Mouse (Mus musculus): ENCODE measurements around the gene Zg16. TPM values are rescaled to one million over a fixed set of nuclear protein-coding genes. Genes with fewer than 3 reads are reported as not detected.
A peak's percentile ranks its signal among the peaks of the same experiment; 100 is the strongest.

Zg16 gene
- polyA plus RNA-seq, 1 experiment from 2014 or later, result not detected

DNA sequence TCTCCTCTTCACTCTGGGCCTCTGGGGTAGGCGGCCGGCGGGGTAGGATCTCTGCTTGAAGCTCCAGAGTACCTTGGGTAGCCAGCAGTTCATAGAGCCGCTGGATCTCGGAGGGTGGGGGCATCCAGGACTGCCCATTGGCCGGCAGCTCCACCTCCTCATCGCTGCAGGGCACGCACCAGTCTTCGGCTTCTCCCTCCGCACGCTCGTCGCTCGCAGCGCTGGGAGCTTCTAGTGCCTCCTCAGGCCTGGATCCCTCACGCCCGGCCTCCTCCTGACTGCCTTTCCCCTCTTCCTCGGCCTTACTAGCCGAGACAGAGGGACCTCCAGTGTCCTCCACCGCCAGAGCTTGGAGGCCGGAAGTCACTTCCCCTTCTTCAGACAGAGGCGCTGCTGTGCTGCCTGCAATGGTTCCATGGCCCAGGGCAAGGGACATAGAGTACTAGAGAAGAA lies 70.6 kb downstream of the Zg16 start:
- Histone ChIP-seq H3K9ac (peak overlapping the region; percentile 81), H3K4me2 (peak overlapping the region; percentile 92), H3K27ac (peak overlapping the region; percentile 96), H3K36me3 (peaks cover 30% of the 10 kb centered on the region), H3K9me3 (replicated peaks) (no peaks in the 10 kb centered on the region), H3K4me3 (replicated peaks) (peak overlapping the region; percentile 69), H3K27me3 (no peaks in the 10 kb centered on the region), H3K4me1 (peaks cover 74% of the 10 kb centered on the region)
- peak; percentile 38 for ATAC-seq (replicated peaks; ENCODE audit: low FRiP score)
- WGBS, result under 1% methylated on average over 22 of the region's 22 CpGs

DNA sequence TGATC lies 70.8 kb downstream of the Zg16 start, which contains the start of gene Pagr1b:
Gene Pagr1b (minus strand): TSS at position 4 of the 5 bp plus-strand sequence.
- peaks cover 71% of the 10 kb centered on the region for H3K4me1 ChIP-seq
- H3K9ac ChIP-seq, result peak within 1 kb of the TSS; percentile 81
- no peaks in the 10 kb centered on the region for H3K9me3 ChIP-seq (replicated peaks)
- H3K4me2 ChIP-seq, result peak within 1 kb of the TSS; percentile 92
- peaks cover 29% of the 10 kb centered on the region for H3K36me3 ChIP-seq
- no peaks in the 10 kb centered on the region for H3K27me3 ChIP-seq
- H3K27ac ChIP-seq, result peak within 1 kb of the TSS; percentile 96
- H3K4me3 ChIP-seq (replicated peaks), result peak within 1 kb of the TSS; percentile 69
- ATAC-seq (replicated peaks; ENCODE audit: low FRiP score), result no peak

DNA sequence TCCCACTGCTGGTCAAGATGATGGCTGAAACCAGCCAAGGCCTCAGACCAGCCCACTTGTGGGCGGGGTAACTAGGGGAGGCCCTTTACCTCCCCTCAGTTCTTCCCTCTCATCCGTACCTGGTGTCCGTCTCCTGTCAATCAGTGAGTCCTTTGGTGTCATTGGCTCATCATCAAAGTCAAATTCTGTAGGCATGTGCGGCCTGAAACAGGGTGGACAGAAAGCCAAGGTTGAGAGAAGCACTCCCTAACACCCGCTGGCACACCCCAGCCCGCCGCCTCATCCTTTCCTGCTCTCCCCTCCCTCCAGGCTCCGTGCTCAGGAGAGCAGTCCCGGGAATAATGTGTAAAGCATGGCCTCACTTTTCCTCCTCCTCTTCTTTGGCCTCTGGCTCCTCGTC lies 71.0 kb downstream of the Zg16 start:
- Histone ChIP-seq H3K9ac (peak overlapping the region; percentile 81), H3K36me3 (peaks cover 29% of the 10 kb centered on the region), H3K4me3 (replicated peaks) (peak overlapping the region; percentile 69), H3K9me3 (replicated peaks) (no peaks in the 10 kb centered on the region), H3K4me1 (peaks cover 69% of the 10 kb centered on the region), H3K27me3 (no peaks in the 10 kb centered on the region), H3K4me2 (peak overlapping the region; percentile 92), H3K27ac (peak overlapping the region; percentile 96)
- ATAC-seq (replicated peaks; ENCODE audit: low FRiP score), result peak; percentile 42
- under 1% methylated on average over 10 of the region's 10 CpGs for WGBS

DNA sequence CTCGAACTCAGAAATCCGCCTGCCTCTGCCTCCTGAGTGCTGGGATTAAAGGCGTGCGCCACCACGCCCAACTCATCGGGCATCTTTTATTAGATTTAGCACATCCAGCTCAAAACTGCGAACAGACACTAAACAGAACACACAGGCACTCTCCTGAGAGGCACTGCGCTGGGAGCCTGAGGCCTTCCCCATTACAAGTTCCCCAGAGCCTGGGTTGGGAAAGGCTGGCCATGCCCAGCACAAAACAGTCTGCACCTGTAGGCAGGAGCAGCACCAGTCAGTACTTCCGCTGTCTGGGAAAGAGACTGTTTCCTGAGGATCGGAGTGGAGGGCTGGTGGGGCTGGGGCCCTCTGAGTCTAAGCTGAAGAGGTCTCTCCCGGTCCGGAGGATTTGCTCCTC lies 72.1 kb downstream of the Zg16 start:
- peak overlapping the region; percentile 54; the same call in 1 of the 2 replicates for H3K4me3 ChIP-seq (replicated peaks)
- no peaks in the 10 kb centered on the region for H3K9me3 ChIP-seq (replicated peaks)

DNA sequence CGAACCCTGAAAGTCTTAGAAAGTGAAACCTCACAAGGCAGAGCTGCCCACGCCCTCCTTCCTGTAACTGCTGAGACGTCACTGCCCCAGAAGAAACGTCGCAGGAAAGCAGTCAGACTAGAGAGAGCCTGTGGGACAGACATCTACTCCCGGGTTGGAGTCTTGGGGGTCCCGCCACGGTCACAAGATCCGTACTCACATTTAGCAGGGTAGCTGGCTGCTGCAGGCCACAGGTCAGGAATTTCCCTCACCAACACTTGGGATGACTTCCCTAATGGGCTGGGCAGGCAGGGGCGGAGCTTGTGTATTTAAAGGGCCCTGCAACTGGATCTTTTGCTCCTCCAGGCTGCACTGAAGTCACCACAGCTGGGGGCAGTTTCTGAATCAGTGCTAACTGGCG lies 72.8 kb downstream of the Zg16 start, which contains the start of gene Mvp:
Gene Mvp (minus strand): TSS at position 302 of the 400 bp plus-strand sequence.
- no peak for ATAC-seq (replicated peaks; ENCODE audit: low FRiP score)
- WGBS, result 22% methylated on average over 11 of the region's 11 CpGs

More for the DNA sequence above, 72.1 kb downstream of the Zg16 start:
- H3K27me3 ChIP-seq, result no peaks in the 10 kb centered on the region
- peaks cover 29% of the 10 kb centered on the region for H3K36me3 ChIP-seq
- H3K27ac ChIP-seq, result peak overlapping the region; percentile 96; the same call in 1 of the 2 replicates
- no peak for ATAC-seq (replicated peaks; ENCODE audit: low FRiP score)
- WGBS, result 91% methylated on average over 12 of the region's 12 CpGs
- H3K4me2 ChIP-seq, result peak overlapping the region; percentile 92
- peaks cover 59% of the 10 kb centered on the region for H3K4me1 ChIP-seq
- peak overlapping the region; percentile 39; the same call in 1 of the 2 replicates for H3K9ac ChIP-seq

DNA sequence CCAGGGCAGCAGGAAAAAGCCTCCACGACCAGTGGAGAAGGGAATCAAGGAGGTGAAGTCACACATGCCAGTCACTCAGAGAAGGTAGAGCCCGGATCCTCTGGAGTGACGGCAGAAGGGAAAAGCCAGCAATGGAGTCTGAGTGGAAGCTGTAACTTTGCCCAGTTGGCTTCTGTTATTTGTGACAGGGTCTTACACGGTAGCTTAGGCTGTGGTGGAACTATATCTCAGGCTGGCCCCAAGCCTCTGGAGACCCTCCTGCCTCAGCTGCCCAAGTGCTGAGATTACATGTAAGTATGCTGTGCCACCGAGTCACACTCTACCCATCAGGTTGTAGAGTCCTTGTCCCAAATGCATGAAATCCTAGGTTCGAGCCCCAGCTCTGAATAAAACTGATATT lies 73.7 kb downstream of the Zg16 start:
- H3K9me3 ChIP-seq (replicated peaks), result no peaks in the 10 kb centered on the region
- no peak for ATAC-seq (replicated peaks; ENCODE audit: low FRiP score)
- no peaks in the 10 kb centered on the region for H3K27me3 ChIP-seq
- H3K9ac ChIP-seq, result no peak overlapping the region; the same call in 1 of the 2 replicates
- H3K4me2 ChIP-seq, result peak overlapping the region; percentile 92; the same call in 1 of the 2 replicates
- H3K27ac ChIP-seq, result no peak overlapping the region
- no peak overlapping the region for H3K4me3 ChIP-seq (replicated peaks)
- peaks cover 29% of the 10 kb centered on the region for H3K36me3 ChIP-seq
- WGBS, result 92% methylated on average over 6 of the region's 6 CpGs
- peaks cover 59% of the 10 kb centered on the region for H3K4me1 ChIP-seq

More for the DNA sequence above, 72.8 kb downstream of the Zg16 start, which contains the start of gene Mvp:
- Histone ChIP-seq H3K4me2 (peak within 1 kb of the TSS; percentile 92), H3K9me3 (replicated peaks) (no peaks in the 10 kb centered on the region), H3K27ac (peak within 1 kb of the TSS; percentile 96), H3K27me3 (no peaks in the 10 kb centered on the region), H3K36me3 (peaks cover 29% of the 10 kb centered on the region), H3K9ac (peak within 1 kb of the TSS; percentile 48), H3K4me3 (replicated peaks) (peak within 1 kb of the TSS; percentile 54), H3K4me1 (peaks cover 59% of the 10 kb centered on the region)

DNA sequence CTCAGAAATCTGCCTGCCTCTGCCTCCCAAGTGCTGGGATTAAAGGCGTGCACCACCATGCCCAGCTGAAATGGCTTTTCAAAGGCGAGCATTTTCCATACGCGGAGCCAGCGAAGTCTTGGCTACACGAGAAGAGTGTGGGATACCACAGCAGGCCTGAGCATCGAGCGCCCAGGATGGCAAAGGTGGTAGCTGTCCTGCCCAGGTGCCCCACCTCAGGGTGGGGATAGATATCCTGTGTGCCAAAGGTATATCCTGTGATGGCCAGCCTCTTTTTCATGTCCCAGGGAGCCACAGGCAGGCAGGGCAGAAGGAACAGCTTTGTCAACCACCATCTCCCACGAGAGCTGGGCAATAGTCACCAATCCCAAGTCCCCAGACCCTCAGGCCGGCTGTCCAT lies 74.3 kb downstream of the Zg16 start:
- no peak for ATAC-seq (replicated peaks; ENCODE audit: low FRiP score)
- Histone ChIP-seq H3K36me3 (peaks cover 29% of the 10 kb centered on the region), H3K4me1 (peaks cover 57% of the 10 kb centered on the region), H3K9ac (no peak overlapping the region), H3K4me2 (no peak overlapping the region), H3K4me3 (replicated peaks) (no peak overlapping the region), H3K27me3 (no peaks in the 10 kb centered on the region), H3K9me3 (replicated peaks) (no peaks in the 10 kb centered on the region), H3K27ac (no peak overlapping the region)
- 93% methylated on average over 10 of the region's 10 CpGs for WGBS

DNA sequence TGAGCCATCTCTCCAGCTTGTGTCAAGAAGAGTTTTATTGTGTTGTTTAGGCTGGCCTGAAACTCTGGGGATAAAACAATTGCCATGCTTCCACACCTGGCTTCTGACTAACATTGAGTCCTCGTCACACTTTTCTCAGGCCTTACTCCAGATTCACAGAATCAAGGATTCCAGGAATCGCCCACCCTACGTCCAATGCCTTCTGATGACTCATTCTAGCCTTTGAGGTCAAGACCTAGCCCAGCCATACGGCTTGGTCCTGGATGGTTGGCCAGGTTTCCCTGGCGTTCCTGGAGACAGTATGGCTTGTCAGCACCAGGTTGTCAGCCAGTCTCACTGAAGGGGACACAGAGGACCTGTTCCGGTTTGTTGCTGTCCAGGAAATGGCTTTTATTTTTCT lies 74.8 kb downstream of the Zg16 start:
- no peak overlapping the region for H3K4me3 ChIP-seq (replicated peaks)
- H3K27ac ChIP-seq, result no peak overlapping the region
- H3K36me3 ChIP-seq, result peaks cover 29% of the 10 kb centered on the region
- H3K4me2 ChIP-seq, result no peak overlapping the region
- H3K9me3 ChIP-seq (replicated peaks), result no peaks in the 10 kb centered on the region
- no peak for ATAC-seq (replicated peaks; ENCODE audit: low FRiP score)
- no peaks in the 10 kb centered on the region for H3K27me3 ChIP-seq
- peaks cover 53% of the 10 kb centered on the region for H3K4me1 ChIP-seq
- H3K9ac ChIP-seq, result no peak overlapping the region
- 78% methylated on average over 6 of the region's 6 CpGs for WGBS

DNA sequence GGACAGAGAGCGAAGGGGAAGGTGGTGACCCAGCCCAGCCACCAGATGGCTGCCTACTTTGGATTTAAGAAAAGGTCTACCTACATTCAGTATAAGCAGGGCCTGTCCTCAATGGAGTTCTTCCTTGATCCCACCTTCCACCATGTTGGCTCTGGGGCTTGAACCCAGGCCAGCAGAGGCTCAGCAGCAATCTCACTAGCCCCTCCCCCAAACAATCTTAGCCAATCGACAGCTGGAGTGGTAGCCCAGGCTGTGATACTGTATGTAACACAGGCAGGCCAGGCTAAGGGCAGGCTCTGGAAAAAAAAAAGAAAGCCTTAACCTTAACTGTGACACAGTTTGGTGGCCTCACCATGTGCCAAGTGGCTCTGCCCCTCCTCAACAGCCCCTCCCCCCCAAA lies 75.4 kb downstream of the Zg16 start:
- H3K4me2 ChIP-seq, result no peak overlapping the region
- no peak overlapping the region for H3K9ac ChIP-seq
- H3K4me3 ChIP-seq (replicated peaks), result no peak overlapping the region
- 80% methylated on average over 2 of the region's 2 CpGs for WGBS
- no peak for ATAC-seq (replicated peaks; ENCODE audit: low FRiP score)
- peaks cover 29% of the 10 kb centered on the region for H3K36me3 ChIP-seq
- no peaks in the 10 kb centered on the region for H3K9me3 ChIP-seq (replicated peaks)
- H3K4me1 ChIP-seq, result peaks cover 53% of the 10 kb centered on the region
- no peaks in the 10 kb centered on the region for H3K27me3 ChIP-seq
- H3K27ac ChIP-seq, result no peak overlapping the region

DNA sequence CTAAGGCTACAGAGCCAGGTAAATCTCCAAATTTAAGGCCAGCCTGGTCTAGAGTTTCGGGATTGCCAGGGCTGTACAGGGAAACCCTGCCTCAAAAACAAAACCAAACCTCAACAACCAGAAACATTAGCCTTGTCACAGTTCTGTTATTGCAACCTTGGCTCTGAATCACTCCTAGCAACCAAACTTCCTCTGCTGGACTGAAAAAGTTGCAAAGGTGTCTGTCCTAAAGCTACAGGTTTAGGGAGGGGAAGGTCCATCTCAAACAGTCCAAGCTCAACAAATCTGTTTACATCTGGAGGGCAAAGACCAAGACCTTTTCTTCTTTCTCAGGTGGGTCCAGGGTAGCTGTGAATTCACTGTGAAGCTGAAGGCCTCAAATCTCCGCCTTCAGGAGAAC lies 76.1 kb downstream of the Zg16 start:
- Histone ChIP-seq H3K27me3 (no peaks in the 10 kb centered on the region), H3K9ac (no peak overlapping the region), H3K4me3 (replicated peaks) (no peak overlapping the region), H3K4me1 (peaks cover 51% of the 10 kb centered on the region), H3K36me3 (peaks cover 29% of the 10 kb centered on the region), H3K9me3 (replicated peaks) (no peaks in the 10 kb centered on the region), H3K4me2 (no peak overlapping the region), H3K27ac (no peak overlapping the region)
- no peak for ATAC-seq (replicated peaks; ENCODE audit: low FRiP score)
- WGBS, result 85% methylated on average over 2 of the region's 2 CpGs

DNA sequence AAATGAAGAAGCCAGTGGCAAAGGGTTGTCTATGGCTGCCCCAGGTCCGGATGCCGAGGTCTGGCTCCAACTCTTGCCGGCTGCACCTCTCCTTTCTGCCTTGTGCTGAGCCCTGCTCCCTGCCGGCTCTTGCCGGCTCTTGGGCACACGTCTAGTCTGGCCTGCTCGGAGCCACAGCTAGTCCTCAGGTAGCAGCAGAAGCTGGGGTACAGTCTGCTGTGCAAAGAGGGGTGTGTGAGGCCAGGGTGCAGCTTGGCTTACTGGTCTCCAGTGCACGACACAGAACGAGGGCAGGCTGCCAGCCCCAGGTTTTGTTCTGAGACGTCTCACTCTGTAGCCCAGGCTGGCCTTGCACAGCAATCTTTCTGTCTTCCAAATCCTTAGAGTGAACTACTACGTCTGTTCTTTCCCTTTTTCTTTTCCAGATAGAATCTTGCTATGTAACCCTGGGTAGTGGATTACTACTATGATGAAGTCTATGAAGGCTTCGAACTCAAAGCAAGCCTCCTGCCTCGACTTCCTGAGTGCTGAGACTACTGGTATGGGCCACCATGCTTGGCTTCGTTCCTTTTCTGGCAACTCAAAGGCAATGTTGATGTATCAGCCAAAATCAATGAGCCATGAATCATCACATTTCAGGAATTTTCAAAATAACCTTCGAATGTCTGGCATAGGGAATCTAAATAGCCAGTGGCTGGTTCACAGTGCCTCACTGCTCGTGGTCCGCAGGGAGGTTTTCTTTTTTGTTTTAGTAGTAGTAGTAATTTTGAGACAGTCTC lies 77.6 kb downstream of the Zg16 start:
- Histone ChIP-seq H3K4me3 (replicated peaks) (no peak overlapping the region), H3K27me3 (no peaks in the 10 kb centered on the region), H3K27ac (peak overlapping the region; percentile 89), H3K9ac (no peak overlapping the region), H3K4me1 (peaks cover 36% of the 10 kb centered on the region), H3K36me3 (peaks cover 18% of the 10 kb centered on the region), H3K4me2 (no peak overlapping the region), H3K9me3 (replicated peaks) (no peaks in the 10 kb centered on the region)
- ATAC-seq (replicated peaks; ENCODE audit: low FRiP score), result no peak
- WGBS, result 76% methylated on average over 17 of the region's 17 CpGs

DNA sequence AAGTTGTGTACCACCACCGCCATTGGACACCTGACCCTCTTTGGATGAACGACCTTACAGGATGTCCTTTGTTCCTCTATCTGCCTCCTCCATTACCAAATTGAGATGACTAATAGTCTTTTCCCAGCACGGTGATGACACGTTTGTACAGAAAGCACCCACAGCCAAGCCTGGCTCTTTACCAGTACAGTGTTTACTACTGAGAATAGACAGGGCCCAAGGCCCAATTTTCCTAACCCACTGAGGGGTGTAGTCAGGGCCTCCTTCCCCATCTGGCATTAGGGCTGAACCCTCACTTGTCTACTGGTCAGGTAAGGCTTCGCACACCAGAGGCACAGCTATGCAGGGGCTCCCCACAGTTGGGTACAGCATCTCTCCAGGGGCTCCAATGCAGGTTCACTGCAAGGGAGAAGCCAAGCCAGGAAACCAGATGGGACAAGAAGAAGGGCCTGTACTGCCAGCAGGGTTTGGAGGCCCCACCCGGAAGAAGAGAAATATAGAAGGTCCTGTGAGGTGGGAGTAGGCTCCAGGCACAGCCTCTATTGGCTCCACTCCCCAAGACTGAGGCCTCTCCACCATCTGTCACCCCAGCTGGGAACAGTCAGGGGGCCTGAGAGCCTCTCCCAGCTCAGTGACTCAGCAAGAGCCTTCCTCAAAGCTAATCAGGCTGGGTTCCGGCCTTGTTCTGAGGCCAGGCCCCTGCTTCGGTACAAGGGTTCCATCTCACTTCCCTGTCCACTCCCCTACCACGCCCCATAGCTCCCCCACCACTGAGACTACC lies 78.7 kb downstream of the Zg16 start:
- 43% methylated on average over 9 of the region's 9 CpGs for WGBS
- peak overlapping the region; percentile 37; the same call in 1 of the 2 replicates for H3K9ac ChIP-seq
- no peak overlapping the region; the same call in 1 of the 2 replicates for H3K4me2 ChIP-seq

More for the DNA sequence above, 78.7 kb downstream of the Zg16 start:
- Histone ChIP-seq H3K4me1 (peaks cover 25% of the 10 kb centered on the region), H3K9me3 (replicated peaks) (no peaks in the 10 kb centered on the region), H3K27ac (peak overlapping the region; percentile 89), H3K27me3 (no peaks in the 10 kb centered on the region), H3K4me3 (replicated peaks) (no peak overlapping the region), H3K36me3 (peaks cover 15% of the 10 kb centered on the region)
- peak; percentile 87 for ATAC-seq (replicated peaks; ENCODE audit: low FRiP score)
